Mouse (Mus musculus) lung, adult 18-20 months (tissue): ENCODE data around the gene Tmem104.
A peak's percentile ranks its signal among the peaks of the same experiment; 100 is the strongest.

Experiments used
- DNase-seq, 2 experiments: peaks; one replicate each; pipeline ENCODE4 v3.0.0; 2022; ENCODE audit warnings: mixed read lengths in 2 of 2

Gene Tmem104

DNA sequence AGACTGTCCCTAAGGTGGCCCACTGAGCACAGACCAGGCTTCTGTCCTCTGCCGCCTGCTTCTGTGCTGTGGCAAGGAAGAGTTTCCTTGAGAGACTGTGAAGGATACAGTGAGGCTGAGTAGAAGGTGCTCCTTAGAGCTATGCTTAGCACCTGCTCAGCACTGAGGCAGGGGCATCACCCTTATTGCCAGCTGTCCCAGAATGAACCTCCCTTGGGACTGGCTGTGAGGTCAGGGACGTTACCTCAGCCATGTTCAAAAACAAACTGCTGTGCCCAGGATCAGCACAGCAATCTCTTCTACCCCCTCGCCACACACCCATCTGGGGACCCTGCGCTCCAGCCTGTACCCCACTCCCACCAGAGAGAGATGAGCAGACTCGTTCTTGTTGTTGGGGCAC, 45.6 kb downstream of the Tmem104 start:
- DNase-seq = no peak

DNA sequence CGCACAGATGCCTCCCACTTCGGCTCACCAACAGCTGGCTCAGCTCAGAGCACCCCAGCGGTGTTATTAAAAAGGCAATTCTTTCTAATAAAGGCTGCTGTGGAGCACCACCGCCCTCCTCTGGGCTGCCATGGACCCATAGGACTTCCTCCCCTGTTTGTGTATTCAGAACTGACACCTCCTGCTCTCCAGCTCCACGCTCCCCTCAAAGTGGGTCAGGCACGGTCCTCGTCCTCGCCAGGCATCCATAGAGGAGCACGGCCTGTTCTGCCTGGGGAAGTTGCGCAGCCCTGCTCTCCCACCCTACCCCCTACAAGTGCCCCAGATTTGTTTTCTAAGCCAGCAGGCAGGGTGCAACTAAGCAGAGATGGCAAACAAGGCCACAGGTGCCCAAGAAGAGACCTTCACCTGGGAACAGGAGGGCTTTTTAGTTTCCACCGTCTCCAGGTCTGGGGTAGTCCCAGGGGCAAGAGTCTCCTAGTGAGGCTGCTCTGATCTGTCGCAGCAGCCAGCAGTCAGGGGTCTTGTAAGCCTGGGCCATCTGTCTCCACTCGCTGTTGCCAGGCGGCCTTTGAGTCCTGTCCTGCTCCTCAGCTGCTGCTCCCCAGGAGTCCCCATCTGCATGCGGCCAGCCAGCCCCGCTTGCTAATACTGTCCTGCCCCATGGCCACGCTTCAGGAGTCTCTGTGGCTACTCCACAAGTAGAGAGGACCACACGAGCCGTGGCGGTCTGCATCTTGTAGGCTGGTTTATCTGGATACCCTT, 46.4 kb downstream of the Tmem104 start:
- DNase-seq = no peak

DNA sequence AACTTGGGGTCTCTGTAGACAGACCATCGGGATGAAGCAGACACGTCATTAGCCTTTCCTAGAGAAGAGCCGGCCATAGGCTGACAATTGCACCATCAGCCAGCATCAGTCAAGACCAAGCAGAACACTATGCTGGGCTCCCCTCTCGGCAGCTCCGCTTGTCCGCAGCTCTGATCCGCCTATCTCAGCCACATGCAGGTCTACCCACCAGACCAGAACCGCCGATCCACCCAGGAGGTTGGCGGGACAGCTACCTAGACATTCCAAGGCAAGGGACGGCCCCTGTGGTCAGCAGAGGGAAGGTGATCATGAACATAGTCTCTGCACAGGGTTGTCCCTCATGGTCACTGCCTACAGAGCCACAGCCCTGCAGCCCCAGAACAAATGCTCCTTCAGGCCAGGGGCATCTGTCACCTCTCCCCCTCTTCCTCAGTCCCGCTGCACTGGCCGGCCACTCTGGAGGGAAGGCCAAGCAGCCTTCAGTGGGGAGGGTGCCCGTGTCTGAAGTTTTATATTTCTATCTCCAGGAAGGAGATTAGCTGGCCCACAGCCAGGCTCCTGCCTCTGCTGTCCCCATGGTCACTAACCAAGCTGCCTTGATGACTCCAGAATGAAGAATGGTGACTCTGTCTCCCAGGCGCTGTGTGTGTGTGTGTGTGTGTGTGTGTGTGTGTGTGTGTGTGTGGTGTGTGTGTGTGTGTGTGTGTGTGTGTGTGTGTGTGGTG, 47.2 kb downstream of the Tmem104 start:
- no peak for DNase-seq

DNA sequence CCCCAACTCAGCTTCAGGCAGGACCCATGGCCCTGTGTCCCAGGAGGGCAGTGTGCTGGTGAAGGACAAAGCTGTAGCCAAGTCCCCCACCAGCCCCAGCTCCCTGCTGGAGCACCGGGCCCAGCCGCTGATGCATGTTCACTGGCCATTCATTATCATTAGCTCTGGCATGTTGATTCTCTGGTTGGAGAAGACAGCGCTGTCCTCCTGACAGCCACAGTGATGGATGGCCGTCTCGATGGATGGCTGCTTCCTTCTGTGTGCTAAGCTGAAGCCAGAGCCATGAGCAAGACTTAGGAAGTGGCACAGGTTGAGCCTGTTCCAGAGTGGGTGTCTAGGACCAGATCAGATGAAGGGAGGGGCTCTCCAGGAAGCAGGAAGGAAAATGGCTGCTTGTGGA, 49.3 kb downstream of the Tmem104 start:
- no peak for DNase-seq

DNA sequence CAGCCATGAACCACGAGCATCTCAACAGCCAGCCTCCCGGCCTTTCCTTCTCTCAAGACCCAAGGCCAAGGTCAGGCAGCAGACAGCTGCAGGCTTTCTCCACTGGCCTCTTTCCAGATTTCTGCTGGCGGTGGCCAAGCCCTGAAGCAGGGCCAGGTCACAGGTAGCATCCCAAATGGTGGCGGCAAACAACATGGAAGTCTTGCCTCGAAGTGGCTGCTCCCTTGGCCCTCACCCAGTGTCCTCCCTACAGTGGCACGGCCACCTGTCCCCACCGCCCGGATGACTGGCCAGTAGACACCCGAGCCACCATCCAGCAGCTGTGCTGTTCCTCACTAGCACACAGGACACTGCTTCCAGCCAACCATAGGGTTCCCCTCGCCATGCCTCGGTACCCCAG, 54.1 kb downstream of the Tmem104 start:
- no peak for DNase-seq

DNA sequence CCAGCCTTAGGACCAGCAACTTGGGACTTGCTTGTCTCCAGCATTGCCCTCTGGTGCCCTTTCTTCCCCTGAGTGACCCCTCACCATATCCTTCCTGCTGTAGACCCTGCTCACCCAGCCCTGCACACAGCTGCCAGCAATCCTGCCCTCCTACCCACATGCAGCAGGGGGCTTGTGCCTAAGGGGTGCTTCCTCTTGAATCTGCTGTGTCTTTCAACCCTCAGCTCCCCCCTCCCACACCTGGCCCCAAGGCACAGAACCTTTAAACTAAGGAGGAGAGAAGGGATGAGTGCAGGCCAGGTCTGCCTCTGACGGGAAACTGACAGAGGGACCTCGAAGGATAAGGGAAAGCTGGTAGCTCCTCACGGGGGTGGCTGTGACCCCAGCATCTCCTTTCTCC, 55.5 kb downstream of the Tmem104 start:
- DNase-seq = no peak

DNA sequence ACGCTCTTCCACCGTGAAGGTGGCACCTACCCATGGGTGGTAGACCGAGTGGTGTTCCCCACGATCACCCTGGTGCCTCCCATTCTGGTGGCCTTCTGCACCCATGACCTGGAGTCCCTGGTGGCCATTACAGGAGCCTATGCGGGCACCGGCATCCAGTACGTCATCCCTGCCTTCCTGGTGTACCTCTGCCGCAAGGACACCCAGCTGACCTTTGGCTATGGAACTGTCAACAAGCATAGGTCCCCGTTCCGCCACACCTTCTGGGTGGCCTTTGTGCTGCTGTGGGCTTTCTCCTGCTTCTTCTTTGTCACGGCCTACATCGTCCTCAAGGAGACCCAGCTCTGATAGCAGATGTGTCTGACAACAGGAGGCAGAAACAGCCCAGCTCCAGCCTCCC, 56.5 kb downstream of the Tmem104 start:
- no peak for DNase-seq

DNA sequence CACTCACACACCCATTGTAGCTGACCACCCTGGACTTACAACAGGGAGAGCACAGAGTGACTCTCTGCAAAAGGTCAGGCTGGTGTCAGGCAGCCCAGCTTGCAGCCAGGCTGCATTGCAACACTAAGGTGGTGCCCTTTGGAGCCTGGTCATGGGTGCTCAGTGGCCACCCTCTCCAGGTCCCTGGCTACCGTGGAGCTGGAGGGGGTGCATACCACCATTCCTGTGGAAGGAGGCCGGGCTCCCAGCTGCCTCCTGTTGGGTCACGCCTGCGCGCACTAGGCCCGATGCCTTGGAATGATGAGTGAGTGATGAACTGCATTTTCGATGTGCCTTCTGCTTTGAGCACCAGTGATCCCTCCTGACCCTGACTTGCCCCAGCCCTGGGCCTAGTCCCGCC, 57.6 kb downstream of the Tmem104 start:
- DNase-seq = peak; percentile 45 to 61

DNA sequence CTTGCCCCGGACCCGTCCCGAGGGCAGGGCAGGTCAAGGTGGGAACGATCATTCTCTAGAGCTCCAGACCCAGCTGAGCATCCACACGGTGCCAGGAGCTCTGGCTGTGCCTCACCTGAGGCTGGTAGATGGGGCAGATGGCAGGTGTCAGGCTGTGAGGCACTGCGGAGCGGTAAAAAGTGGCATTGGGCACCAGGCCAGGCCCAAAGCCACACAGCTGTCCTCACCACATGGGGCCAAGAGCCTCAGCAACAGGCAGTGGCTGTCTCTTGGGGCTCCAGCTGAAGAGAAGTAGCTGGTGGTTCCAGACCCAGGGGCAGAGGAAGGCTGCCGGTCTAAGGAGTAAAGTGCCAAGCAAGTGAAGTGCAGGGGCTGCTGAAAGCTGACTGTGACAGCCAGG, 59.1 kb downstream of the Tmem104 start:
- DNase-seq = no peak

DNA sequence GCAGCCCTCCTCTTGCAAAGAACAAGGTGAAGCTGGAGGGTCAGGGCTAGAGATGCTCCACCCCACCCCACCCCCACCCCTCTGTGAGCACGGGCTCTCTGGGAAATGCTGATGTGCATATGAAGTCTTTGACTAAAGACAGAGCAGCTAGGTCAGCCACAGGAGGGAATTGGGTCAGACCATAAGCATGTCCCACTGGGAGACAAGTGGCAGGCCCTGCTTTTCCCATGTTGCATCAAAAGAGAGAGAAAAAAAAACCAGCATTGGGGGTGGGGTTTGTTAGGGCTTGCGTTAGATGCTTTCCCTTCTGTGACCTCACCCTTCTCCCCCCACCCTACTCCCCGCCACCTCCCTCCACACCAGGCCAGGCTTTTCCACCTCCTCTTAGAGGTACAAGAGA, 60.0 kb downstream of the Tmem104 start:
- no peak for DNase-seq

DNA sequence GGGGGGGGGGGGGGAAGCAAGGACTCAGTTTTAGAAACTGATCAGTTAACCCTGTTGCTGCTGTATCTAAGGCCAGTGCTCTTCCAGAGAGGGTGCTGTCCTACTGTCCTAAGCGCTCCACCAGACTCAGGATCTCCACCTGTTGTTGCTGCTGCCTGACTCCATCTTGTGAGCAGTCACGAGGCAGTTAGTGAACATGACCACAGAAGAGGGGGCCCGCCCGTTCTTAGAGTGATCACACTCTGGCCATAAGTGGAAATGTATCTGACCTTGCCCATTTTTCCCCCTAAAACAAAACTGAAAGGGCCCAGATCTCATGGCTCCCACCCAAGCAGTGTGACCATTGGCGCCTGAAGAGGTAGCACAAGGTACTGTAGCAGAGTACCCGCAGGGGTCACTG, 60.7 kb downstream of the Tmem104 start:
- DNase-seq = no peak

DNA sequence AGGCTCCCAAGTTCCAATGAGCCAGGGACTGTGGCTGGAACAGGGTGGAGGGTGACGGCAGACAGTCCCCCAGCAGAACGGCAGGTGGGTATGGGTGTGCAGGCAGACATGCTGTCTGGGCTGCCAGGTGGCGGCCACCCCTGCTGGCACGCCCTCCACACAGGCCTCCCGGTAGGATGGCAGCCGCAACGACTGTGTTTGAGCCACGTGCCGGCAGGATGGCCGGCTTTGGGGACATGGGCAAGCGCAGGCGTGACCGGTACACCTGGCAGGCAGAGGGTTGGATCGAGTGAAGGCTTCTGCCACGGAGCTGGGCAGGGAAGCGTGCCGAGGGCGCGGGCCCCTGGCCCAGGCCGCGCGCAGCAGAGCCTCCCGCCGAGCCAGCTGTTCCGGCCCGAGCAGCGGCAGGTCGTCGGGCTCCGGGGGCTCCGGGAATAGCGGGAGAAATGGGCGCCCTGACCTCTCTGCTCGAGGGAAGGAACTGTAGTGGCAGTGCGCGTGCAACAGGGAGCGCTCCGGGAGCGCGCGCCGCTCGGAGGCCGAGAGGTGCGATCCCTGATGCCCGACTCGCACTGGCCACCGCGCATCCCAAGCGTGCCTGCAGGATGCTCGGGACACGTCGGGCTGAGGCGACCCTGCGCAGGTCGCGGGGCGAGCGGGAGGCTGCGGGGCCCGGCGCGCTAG, 62.6 kb downstream of the Tmem104 start:
- DNase-seq = no peak

DNA sequence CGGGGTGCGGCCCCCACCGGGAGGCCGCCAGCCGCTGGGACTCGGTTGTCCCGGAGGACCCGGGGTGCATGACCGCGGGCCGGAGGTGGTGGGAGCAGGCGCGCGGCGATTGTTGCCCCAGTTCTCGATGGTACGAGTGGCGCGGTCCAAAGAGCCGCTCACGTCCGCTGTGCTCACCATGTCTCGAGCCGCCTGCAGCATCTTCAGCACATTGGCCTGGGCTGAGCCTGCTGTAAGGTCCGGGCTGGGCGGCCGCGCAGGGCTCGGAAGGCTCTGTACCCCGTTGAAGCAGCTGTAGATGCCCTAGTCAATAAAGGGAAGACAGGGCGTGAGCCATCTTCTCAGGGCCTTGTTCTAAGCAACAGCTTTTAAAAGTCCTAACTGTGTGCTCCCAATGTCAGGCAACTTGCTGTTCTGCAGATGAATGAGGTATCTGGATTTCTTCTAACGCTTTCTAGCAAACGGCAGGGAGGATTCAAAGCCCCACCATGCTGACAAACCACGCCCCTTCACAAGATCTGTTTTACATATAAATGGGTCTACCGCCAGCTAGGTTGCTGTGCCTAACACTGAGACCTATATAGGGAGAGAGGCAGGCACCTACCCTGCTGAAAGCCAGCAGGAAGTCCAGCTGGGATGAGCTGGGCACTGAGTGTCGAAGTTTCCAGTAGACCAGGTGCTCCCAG, 63.3 kb downstream of the Tmem104 start:
- no peak for DNase-seq

DNA sequence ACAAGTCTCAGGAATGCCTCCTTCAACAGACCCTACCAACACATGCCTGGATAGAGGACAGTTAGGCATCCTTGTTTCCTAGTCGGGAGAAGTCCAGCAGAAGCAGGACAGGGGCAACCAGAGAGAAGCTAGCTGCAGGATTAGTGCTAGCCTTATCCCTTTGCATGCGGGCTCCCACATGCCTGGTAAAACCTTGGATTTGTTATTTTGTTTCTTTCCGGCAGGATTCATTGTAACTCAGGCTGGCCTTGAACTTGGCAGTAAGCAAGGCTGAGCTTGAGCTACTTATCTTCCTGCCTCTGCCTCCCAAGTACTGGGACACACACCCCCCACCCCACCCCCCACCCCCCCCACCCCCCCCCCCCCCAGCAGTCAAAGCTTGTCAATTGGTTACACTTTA, 64.0 kb downstream of the Tmem104 start:
- DNase-seq = no peak

DNA sequence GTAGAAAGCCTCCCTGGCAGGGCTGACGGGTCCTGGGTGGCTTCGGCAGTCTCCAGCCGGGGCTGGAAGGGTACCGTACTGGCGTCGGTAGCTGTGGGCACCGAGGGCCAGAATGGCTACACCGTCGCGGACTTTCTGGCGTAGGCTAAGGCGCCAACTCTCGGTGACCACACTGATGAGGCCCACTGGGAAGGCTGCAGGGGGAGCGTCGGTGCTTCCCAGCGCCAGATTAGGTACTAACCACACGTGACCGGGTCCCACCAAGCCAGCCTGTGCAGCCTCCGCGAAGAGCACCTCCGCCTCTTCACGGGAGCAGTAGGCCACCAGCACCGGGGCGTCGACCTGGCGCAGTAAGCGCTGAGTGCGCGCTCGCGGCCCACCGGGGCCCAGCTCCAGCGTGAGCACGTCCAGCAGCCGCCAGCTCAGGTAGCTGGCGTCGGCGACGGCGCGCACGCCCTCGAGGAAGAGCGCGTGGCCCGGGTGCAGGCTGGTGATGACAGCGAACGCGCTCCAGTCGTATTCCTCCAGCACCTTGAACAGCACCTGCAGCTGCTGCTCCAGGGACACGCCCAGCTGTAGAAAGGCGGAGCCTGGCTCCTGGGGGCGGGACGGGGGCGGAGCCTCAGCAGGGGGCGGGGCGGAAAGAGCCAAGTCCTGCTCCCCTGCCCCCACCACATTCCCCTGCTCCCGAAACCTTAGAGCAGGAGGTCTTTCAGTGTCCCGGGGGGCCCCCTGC, 70.7 kb downstream of the Tmem104 start:
- DNase-seq = no peak

DNA sequence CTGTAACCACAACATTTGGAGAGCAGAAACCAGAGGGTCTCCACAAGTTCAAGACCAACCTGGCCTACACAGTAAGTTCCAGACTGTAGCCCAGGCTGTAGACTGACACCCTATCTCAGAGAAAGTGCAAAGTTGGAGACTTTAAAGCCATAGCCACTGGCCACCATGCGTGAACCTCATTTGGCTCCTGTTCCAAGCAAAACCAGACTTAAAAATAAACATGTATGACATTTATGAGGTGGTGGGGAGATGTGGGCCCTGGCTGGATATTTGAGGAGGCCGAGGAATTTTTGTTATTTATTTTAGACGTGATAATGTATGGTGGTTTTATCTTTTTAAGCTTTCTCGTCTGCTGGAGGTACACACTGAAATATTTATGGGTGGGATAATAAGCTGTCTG, 71.8 kb downstream of the Tmem104 start:
- no peak for DNase-seq

DNA sequence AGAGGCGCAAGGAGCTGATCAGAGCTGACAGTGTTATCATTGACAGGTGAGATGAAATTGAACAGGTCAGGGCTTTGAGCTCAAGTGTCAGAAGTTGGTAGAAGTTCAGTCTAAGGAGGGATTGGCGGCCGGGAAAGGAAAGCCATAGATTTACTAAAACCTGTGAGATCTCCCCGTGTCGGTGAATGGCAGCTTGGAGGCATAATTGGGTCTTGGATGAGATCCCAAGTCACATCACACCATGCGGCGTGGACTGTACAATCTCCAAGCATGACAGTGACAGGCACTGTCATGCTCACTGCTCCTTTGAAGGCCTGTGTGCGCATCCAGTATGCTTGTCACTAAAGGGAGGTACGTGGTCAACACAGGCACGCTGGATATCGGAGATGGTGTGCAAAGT, 75.7 kb downstream of the Tmem104 start:
- DNase-seq = no peak

DNA sequence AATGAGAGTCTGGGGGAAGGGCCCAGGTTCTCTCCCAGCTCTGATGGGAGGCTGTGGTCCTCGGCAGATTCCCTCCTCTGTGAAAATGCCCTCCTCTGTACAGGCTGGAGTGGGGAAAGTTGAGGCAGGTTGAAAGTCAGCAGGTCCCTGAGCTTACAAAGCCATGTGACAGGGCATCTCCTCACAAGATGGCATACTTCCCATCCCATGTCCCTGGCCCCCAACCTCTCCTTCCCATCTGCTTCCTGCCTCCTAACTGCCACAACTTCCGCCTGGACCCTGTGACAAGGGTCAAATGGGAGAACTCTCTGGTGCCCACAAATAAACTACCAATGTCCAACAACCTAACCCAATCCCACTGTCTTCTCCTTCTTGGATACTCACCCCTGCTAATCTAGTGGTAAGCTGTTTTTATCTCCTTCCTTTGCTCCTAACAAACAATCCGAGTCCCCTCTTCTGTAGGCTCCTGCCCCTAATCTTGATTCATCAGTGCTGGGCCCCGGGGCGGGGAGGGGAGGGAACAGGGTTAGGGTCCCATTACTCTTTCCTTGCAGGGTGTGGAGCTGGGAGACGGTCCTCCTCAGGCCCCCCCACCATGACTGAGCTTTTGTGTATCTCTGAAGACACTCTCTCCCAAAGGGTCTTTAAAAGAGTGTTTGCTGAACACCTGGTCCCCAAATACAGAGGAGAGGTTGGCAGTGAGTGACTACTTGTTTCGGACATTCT, 77.0 kb downstream of the Tmem104 start:
- DNase-seq = no peak

DNA sequence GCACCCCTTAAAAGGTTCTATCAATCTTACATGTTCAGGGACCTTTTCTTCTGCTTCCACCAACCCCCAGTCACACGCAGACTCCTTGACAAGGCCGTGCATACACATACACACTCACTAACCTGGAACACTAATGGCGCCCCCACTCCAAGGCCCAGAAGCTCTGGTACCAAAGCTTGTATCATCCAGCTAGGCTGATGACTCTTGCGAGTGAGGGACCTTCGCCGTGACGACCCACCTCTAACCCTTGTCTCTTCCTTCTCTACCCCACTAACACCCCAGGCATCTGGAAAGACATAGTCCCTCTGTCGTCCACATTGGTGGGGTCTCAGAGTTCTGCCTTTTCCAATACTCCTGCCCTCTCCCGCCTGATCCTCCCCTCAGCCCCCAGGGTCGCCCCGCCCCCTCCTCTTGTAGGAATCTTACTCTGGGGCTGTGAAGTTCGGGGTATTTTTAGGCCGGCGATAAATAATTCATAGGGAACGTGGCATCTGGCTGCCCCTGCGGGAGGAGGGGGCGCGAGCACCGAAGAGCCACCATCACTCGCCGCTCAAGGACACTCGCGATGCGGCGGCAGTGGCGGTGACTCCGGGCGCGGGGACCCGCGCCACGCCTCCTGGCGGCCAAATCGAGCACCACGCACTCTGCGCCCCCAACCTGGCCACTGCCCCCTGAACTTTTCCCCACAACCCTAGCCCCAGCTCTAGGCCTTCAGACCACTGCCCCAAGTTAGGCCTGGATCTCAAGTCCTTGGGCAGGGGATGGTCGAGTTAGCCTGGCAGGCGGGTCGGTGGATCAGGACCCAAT, 77.8 kb downstream of the Tmem104 start:
- DNase-seq = no peak

DNA sequence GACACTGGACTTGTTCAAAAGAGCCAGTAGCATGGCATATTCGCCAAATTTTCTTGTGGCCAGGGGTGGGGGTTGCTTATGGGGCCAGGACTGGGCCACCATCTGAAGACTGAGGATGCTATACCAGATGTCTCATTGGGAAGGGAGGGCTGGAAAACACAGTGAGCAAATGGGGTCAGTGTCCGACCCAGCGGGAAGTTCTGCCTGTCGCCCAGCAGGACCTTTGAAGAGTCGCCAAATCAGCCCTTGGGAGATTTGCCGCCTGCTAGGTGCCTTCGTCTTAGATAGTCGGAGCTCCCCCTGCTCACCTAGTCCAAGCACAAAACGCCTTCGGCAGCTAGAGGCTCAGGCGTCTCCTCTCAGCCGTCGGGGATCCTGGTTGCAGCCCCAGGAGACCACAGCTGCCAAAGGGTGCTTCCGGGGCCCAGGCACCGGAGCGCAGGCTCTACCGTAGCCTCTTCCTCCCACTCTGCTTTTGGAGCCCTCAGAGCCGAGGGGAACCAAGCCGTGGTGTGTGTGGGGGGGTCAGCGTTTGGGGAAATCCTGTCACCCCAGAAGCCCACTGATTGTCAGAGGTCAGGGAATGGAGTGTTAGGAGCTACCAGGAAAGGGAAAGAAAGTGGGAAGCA, 78.6 kb downstream of the Tmem104 start:
- no peak for DNase-seq

DNA sequence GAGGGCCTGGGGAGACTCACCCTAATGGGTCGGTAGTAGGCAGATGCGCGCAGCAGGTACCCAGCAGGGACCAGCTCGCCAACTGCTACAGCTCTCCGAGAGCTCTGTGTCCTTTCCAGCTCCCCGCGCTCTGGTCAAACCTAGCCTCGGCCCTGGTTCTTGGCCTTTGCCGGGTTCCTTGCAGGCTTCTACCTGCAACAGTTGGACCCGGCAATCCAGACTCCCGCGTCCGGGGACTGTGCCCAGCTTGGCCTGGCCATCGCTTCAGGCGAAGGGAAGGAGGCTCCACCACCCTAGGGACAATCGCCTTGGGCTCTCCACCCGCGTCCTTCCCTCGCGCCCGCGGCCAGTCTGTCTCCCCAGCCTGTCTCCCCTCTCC, 79.1 kb downstream of the Tmem104 start:
- no peak for DNase-seq
